Mouse (Mus musculus) forebrain, embryonic 12.5 days (tissue): ENCODE results near the gene Eif2ak1. TPM values are rescaled to one million over a fixed set of nuclear protein-coding genes. Genes with fewer than 3 reads are reported as not detected.

ENCODE experiments used
- ATAC-seq: fragments of 200-750 bp; cut with Nextera tagmentation; 2 replicates; pipeline ENCODE4 v1.8.0; 2017; ENCODE audit warnings: moderate TSS enrichment; ENCODE audit not compliant: low FRiP score
- H3K27ac ChIP-seq: fragments of 300-500 bp; sonication (generic); 2 replicates; pipeline ENCODE4 v1.5.1; 2016; ENCODE audit warnings: mild to moderate bottlenecking
- H3K27me3 ChIP-seq: fragments of 300-500 bp; sonication (generic); 2 replicates; pipeline ENCODE4 v1.6.1; 2016; ENCODE audit warnings: mild to moderate bottlenecking
- H3K36me3 ChIP-seq: fragments of 300-500 bp; sonication (generic); replicated peaks from 2 replicates; pipeline ENCODE4 v1.6.1; 2016; ENCODE audit warnings: mild to moderate bottlenecking
- H3K4me1 ChIP-seq: fragments of 300-500 bp; sonication (generic); 2 replicates; pipeline ENCODE4 v1.6.1; 2016
- H3K4me2 ChIP-seq: fragments of 300-500 bp; sonication (generic); 2 replicates; pipeline ENCODE4 v1.6.1; 2016; ENCODE audit warnings: mild to moderate bottlenecking, moderate library complexity
- H3K4me3 ChIP-seq: fragments of 300-500 bp; sonication (generic); replicated peaks from 2 replicates; pipeline ENCODE4 v1.5.1; 2016; ENCODE audit warnings: mild to moderate bottlenecking
- H3K9ac ChIP-seq: fragments of 300-500 bp; sonication (generic); 2 replicates; pipeline ENCODE4 v1.6.1; 2016; ENCODE audit warnings: mild to moderate bottlenecking
- H3K9me3 ChIP-seq: fragments of 300-500 bp; sonication (generic); 2 replicates; pipeline ENCODE4 v1.6.1; 2016
- WGBS: fragments of 180-500 bp; shearing (Covaris S2); methylation state at CpG from one replicate; pipeline ENCODE4 v1.1.7; 2016; 5-methylcytosine and 5-hydroxymethylcytosine counted together
- polyA plus RNA-seq: library from polyadenylated mRNA; unstranded; fragments of >200 nt; fragmentation: Nextera tagmentation; extraction: Ambion mirVana; gene quantifications from 2 replicates; pipeline ENCODE4 v1.2.1, GENCODE M21; 2016

The Eif2ak1 gene
- polyA plus RNA-seq, 1 experiment from 2014 or later = 46.2 TPM

DNA sequence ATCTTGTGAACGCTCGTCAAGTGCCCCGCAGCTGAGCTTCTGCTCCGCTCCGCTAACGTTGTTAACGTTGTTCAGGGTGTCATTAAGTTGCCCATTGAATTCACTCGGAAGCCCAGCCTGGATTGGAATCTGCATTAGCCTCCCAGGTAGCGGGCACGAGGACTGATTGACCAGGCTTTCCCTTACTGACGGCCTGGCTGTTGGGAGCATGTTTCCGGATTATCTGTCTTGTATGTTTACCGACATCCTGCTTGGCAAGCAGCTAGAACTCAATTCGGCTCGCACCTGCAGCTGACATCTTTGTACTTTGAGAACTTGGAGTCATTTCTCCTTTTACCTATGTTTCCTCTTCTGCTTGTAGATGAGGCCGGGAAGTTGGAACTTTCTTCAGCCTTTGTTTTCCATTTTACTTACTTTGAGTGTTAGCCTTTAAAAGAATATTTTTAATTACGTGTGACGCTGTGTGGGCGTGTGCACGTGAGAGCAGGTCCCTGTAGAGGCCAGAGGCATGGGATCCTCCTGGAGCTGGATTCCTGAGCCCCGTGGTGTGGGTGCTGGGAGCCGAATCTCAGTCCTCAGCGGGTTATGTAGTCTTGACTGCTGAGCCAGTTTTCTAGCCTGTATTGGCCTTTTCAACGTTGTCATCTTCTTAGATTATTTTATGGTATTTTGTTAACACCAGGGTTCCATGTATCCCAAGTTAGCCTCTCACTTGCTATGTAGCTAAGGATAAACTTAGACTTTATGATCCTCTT, 2.5 kb downstream of the Eif2ak1 start:
- H3K27me3 ChIP-seq = no peaks in the 10 kb centered on the region
- 85% methylated on average over 24 of the region's 24 CpGs for WGBS
- H3K36me3 ChIP-seq = no peaks in the 10 kb centered on the region
- no peak overlapping the region for H3K9ac ChIP-seq
- H3K27ac ChIP-seq = no peak overlapping the region
- H3K4me2 ChIP-seq = no peak overlapping the region
- H3K4me3 ChIP-seq = no peak overlapping the region
- H3K9me3 ChIP-seq = no peaks in the 10 kb centered on the region
- H3K4me1 ChIP-seq = peaks cover 11% of the 10 kb centered on the region
- no peak for ATAC-seq

GRCm38 (mm10) chr5:143820820-143821219, 3.2 kb downstream of the Eif2ak1 start:
- peaks cover 11% of the 10 kb centered on the region for H3K4me1 ChIP-seq
- no peak overlapping the region for H3K4me2 ChIP-seq
- ATAC-seq = no peak
- H3K27ac ChIP-seq = no peak overlapping the region
- H3K9ac ChIP-seq = no peak overlapping the region
- H3K4me3 ChIP-seq = no peak overlapping the region
- no peaks in the 10 kb centered on the region for H3K36me3 ChIP-seq
- 96% methylated on average over 5 of the region's 5 CpGs for WGBS
- no peaks in the 10 kb centered on the region for H3K27me3 ChIP-seq
- no peaks in the 10 kb centered on the region for H3K9me3 ChIP-seq

DNA sequence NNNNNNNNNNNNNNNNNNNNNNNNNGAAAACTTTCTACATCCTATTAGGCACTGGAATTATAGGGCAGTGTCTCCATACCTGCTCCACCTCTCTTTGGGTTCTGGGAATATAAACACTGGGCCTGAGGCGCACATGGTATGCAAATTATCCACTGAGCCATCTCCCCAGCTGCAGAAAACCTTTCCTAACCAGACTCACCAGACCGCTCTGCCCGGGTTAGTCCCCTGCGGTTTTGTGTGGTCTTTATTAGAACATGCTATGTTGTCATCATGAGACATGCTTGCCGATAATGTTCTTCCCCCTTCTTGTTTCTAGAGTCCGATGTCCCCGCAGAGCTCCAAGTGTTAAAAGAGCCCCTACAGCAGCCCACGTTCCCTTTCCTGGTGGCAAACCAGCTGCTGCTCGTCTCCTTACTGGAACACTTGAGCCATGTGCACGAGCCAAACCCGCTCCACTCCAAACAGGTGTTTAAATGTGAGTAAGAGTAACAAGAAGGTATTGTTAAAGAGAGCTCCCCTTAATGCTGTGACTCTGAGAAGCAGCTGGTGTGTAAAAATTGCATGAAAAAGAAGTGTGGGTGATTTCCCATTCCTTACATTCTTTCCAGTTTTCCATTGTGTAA, 54.1 kb downstream of the Eif2ak1 start:
- Histone ChIP-seq H3K4me1 (no peaks in the 10 kb centered on the region), H3K9ac (no peak overlapping the region), H3K4me2 (no peak overlapping the region), H3K9me3 (no peaks in the 10 kb centered on the region), H3K36me3 (peaks cover 48% of the 10 kb centered on the region), H3K27ac (no peak overlapping the region), H3K4me3 (no peak overlapping the region), H3K27me3 (no peaks in the 10 kb centered on the region)
- WGBS = 90% methylated on average over 11 of the region's 11 CpGs
- no peak for ATAC-seq

- Histone ChIP-seq H3K36me3 (peaks cover 68% of the 10 kb centered on the region), H3K9me3 (no peaks in the 10 kb centered on the region), H3K4me1 (no peaks in the 10 kb centered on the region), H3K27ac (no peak overlapping the region), H3K9ac (no peak overlapping the region), H3K4me3 (no peak overlapping the region), H3K4me2 (no peak overlapping the region), H3K27me3 (no peaks in the 10 kb centered on the region)
- ATAC-seq = no peak
- 70% methylated on average over 4 of the region's 4 CpGs for WGBS
Observed at GRCm38 (mm10) chr5:143874571-143874970, 57.0 kb downstream of the Eif2ak1 start.

DNA sequence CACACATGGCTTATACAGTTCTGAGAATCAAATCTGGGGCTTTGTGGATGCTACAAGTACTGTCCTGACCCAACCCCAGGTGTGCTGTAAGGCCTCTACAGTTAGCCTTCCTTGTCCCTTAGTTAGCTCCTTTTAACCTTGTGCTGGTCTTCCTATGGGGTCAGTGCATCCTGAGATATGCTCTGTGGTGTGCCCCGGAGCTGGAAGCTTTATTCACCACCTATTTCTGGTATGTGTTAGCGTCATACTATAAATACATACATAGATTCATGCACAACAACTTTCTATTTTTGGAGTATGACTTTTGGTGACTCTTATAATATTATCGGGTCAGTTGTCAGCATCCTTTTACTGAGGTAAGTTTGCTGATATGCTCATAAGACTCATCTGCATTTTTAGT, 67.7 kb downstream of the Eif2ak1 start:
- 95% methylated on average over 3 of the region's 3 CpGs for WGBS
- Histone ChIP-seq H3K27ac (no peak overlapping the region), H3K36me3 (peaks cover 92% of the 10 kb centered on the region), H3K9ac (no peak overlapping the region), H3K4me2 (no peak overlapping the region), H3K4me1 (no peaks in the 10 kb centered on the region), H3K27me3 (no peaks in the 10 kb centered on the region), H3K9me3 (peaks cover 5% of the 10 kb centered on the region; the same call in 1 of the 2 replicates), H3K4me3 (no peak overlapping the region)
- ATAC-seq = no peak

GRCm38 (mm10) chr5:143890741-143891140, 73.2 kb downstream of the Eif2ak1 start:
- no peak overlapping the region for H3K4me3 ChIP-seq
- H3K36me3 ChIP-seq = peaks cover 64% of the 10 kb centered on the region
- 93% methylated on average over 6 of the region's 6 CpGs for WGBS
- H3K4me1 ChIP-seq = no peaks in the 10 kb centered on the region
- H3K27ac ChIP-seq = no peak overlapping the region
- H3K4me2 ChIP-seq = no peak overlapping the region
- H3K9ac ChIP-seq = no peak overlapping the region
- H3K9me3 ChIP-seq = peaks cover 4% of the 10 kb centered on the region; the same call in 1 of the 2 replicates
- no peaks in the 10 kb centered on the region for H3K27me3 ChIP-seq
- ATAC-seq = no peak

GRCm38 (mm10) chr5:143892255-143892886, 74.8 kb downstream of the Eif2ak1 start:
- no peaks in the 10 kb centered on the region for H3K27me3 ChIP-seq
- no peak overlapping the region for H3K9ac ChIP-seq
- no peaks in the 10 kb centered on the region for H3K9me3 ChIP-seq
- no peaks in the 10 kb centered on the region for H3K4me1 ChIP-seq
- H3K27ac ChIP-seq = no peak overlapping the region
- H3K4me2 ChIP-seq = no peak overlapping the region
- no peak overlapping the region for H3K4me3 ChIP-seq
- peaks cover 64% of the 10 kb centered on the region for H3K36me3 ChIP-seq
- ATAC-seq = no peak
- 76% methylated on average over 9 of the region's 9 CpGs for whole genome bisulfite sequencing

DNA sequence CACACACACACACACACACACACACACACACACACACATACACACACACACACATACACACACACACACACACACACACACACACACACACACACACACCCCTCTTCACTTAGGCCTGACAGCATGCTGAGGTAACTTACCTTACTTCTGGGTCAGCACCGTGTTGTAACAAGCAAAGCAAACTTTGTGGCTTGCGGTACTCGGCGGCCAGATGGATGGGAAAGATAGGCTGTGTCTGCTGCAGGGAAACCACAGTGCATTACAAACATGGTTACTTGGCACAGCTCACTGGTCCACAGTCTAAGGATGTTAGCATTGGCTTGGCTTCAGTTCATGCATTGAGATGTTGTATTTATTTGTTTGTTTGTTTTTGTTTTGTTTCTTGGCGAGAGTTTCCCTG, 75.8 kb downstream of the Eif2ak1 start:
- no peak overlapping the region for H3K4me2 ChIP-seq
- no peaks in the 10 kb centered on the region for H3K27me3 ChIP-seq
- no peaks in the 10 kb centered on the region for H3K9me3 ChIP-seq
- 82% methylated on average over 5 of the region's 5 CpGs for WGBS
- H3K36me3 ChIP-seq = peaks cover 65% of the 10 kb centered on the region
- no peak for ATAC-seq
- H3K9ac ChIP-seq = no peak overlapping the region
- H3K27ac ChIP-seq = no peak overlapping the region
- H3K4me3 ChIP-seq = no peak overlapping the region
- H3K4me1 ChIP-seq = no peaks in the 10 kb centered on the region

- 90% methylated on average over 14 of the region's 14 CpGs for WGBS
- H3K27me3 ChIP-seq = no peaks in the 10 kb centered on the region
- no peak within 1 kb of the TSS for H3K4me3 ChIP-seq
- no peak within 1 kb of the TSS for H3K27ac ChIP-seq
- H3K9ac ChIP-seq = no peak within 1 kb of the TSS
- H3K4me1 ChIP-seq = no peaks in the 10 kb centered on the region
- H3K36me3 ChIP-seq = peaks cover 71% of the 10 kb centered on the region
- H3K4me2 ChIP-seq = no peak within 1 kb of the TSS
- no peak for ATAC-seq
- H3K9me3 ChIP-seq = no peaks in the 10 kb centered on the region
Observed at GRCm38 (mm10) chr5:143897635-143898330, 80.2 kb downstream of the Eif2ak1 start, which contains the start of gene Ankrd61. TSS of gene Ankrd61 (minus strand) at chr5:143897685.

GRCm38 (mm10) chr5:143902111-143902510, 84.5 kb downstream of the Eif2ak1 start:
- no peak for ATAC-seq
- 91% methylated on average over 3 of the region's 3 CpGs for WGBS
- Histone ChIP-seq H3K4me3 (no peak overlapping the region), H3K4me1 (no peaks in the 10 kb centered on the region), H3K27me3 (no peaks in the 10 kb centered on the region), H3K9me3 (no peaks in the 10 kb centered on the region), H3K36me3 (peaks cover 90% of the 10 kb centered on the region), H3K27ac (no peak overlapping the region), H3K9ac (no peak overlapping the region), H3K4me2 (no peak overlapping the region)

- WGBS = 90% methylated on average over 4 of the region's 4 CpGs
- peaks cover 73% of the 10 kb centered on the region for H3K36me3 ChIP-seq
- H3K4me1 ChIP-seq = peaks cover 12% of the 10 kb centered on the region
- H3K27ac ChIP-seq = no peak overlapping the region
- H3K4me2 ChIP-seq = no peak overlapping the region
- no peak overlapping the region for H3K9ac ChIP-seq
- H3K27me3 ChIP-seq = no peaks in the 10 kb centered on the region
- H3K9me3 ChIP-seq = no peaks in the 10 kb centered on the region
- no peak overlapping the region for H3K4me3 ChIP-seq
- no peak for ATAC-seq
Observed at GRCm38 (mm10) chr5:143903813-143904212, 86.2 kb downstream of the Eif2ak1 start.

- Histone ChIP-seq H3K4me2 (no peak overlapping the region), H3K27me3 (no peaks in the 10 kb centered on the region), H3K4me1 (peaks cover 25% of the 10 kb centered on the region), H3K27ac (no peak overlapping the region), H3K9ac (no peak overlapping the region), H3K9me3 (no peaks in the 10 kb centered on the region), H3K36me3 (peaks cover 49% of the 10 kb centered on the region), H3K4me3 (no peak overlapping the region)
- no peak for ATAC-seq
- WGBS = 91% methylated on average over 8 of the region's 8 CpGs
Observed at GRCm38 (mm10) chr5:143906429-143906828, 88.8 kb downstream of the Eif2ak1 start.
